Mouse (Mus musculus) CH12.LX (cell line): ENCODE results near the gene Wrap53.

ENCODE experiments used
- GABPA ChIP-seq: IDR thresholded peaks from 2 replicates; pipeline ENCODE4 v1.6.1; 2012; ENCODE audit warnings: low read depth, low read length, improper control_type of control experiment, inconsistent platforms; ENCODE audit not compliant: insufficient replicate concordance
- JUND ChIP-seq: conservative IDR thresholded peaks from 2 replicates; pipeline ENCODE4 v1.6.1; 2011; ENCODE audit warnings: low read depth, low read length, improper control_type of control experiment
- KAT2A ChIP-seq: IDR thresholded peaks from 2 replicates; pipeline ENCODE4 v1.6.1; 2012; ENCODE audit warnings: low read length, improper control_type of control experiment, inconsistent platforms; ENCODE audit not compliant: insufficient replicate concordance
- MAX ChIP-seq: IDR thresholded peaks from 2 replicates; pipeline ENCODE4 v1.6.1; 2011; ENCODE audit warnings: low read length, improper control_type of control experiment
- MYC ChIP-seq: IDR thresholded peaks from 2 replicates; pipeline ENCODE4 v1.6.1; 2011; ENCODE audit warnings: low read depth, mild to moderate bottlenecking, improper control_type of control experiment, low read length
- PAX5 ChIP-seq: IDR thresholded peaks from 2 replicates; pipeline ENCODE4 v1.6.1; 2012; ENCODE audit warnings: low read length, inconsistent platforms, mixed read lengths
- POLR2A ChIP-seq: IDR thresholded peaks from 2 replicates; pipeline ENCODE4 v1.6.1; 2011; ENCODE audit warnings: low read depth, mild to moderate bottlenecking, improper control_type of control experiment, low read length
- ZNF384 ChIP-seq: IDR thresholded peaks from 2 replicates; pipeline ENCODE4 v1.6.1; 2012; ENCODE audit warnings: low read depth, low read length, improper control_type of control experiment, inconsistent platforms

- no peak for TF ChIP-seq KAT2A
- no peak for TF ChIP-seq ZNF384
- no peak for TF ChIP-seq MAX
- no peak for TF ChIP-seq JUND
- no peak for TF ChIP-seq PAX5
- TF ChIP-seq GABPA: no peak
- TF ChIP-seq MYC: no peak
- TF ChIP-seq POLR2A: no peak
Measured at GRCm38 (mm10) chr11:69599436-69599835, 19.4 kb upstream of the Wrap53 start.
